Mouse (Mus musculus) liver, postnatal 0 days (tissue): ENCODE data around the gene Fam171b. TPM values are rescaled to one million over a fixed set of nuclear protein-coding genes. Genes with fewer than 3 reads are reported as not detected.

Source experiments
- ATAC-seq: fragments of 200-750 bp; cut with Nextera tagmentation; 2 replicates; pipeline ENCODE4 v1.8.0; 2017; ENCODE audit warnings: mild to moderate bottlenecking, moderate library complexity
- DNase-seq: peaks from one replicate; pipeline ENCODE4 v3.0.0-alpha.2; 2016
- H3K27ac ChIP-seq: fragments of 300-500 bp; sonication (generic); 2 replicates; pipeline ENCODE4 v1.5.1; 2014; ENCODE audit warnings: antibody characterized with exemption, moderate library complexity, mild to moderate bottlenecking, low read depth
- H3K27me3 ChIP-seq: fragments of 300-500 bp; sonication (generic); 2 replicates; pipeline ENCODE4 v1.6.1; 2014; ENCODE audit warnings: low read length, control low read depth, mixed read lengths; ENCODE audit not compliant: insufficient read depth
- H3K36me3 ChIP-seq: fragments of 300-500 bp; sonication (generic); replicated peaks from 2 replicates; pipeline ENCODE4 v1.6.1; 2014; ENCODE audit warnings: mild to moderate bottlenecking, control low read depth, low read length, moderate library complexity, mixed read lengths; ENCODE audit not compliant: insufficient read depth
- H3K4me1 ChIP-seq: fragments of 300-500 bp; sonication (generic); 2 replicates; pipeline ENCODE4 v1.6.1; 2014; ENCODE audit warnings: antibody characterized with exemption, mild to moderate bottlenecking, control low read depth; ENCODE audit not compliant: insufficient read depth
- H3K4me2 ChIP-seq: fragments of 300-500 bp; sonication (generic); 2 replicates; pipeline ENCODE4 v1.6.1; 2014; ENCODE audit warnings: low read depth, mild to moderate bottlenecking, low read length, moderate library complexity, mixed read lengths
- H3K4me3 ChIP-seq: fragments of 300-500 bp; sonication (generic); 2 replicates; pipeline ENCODE4 v1.5.1; 2014; ENCODE audit warnings: low read depth, low read length
- H3K9ac ChIP-seq: fragments of 300-500 bp; sonication (generic); replicated peaks from 2 replicates; pipeline ENCODE4 v1.6.1; 2014; ENCODE audit warnings: mild to moderate bottlenecking, moderate library complexity
- H3K9me3 ChIP-seq: fragments of 300-500 bp; sonication (generic); 2 replicates; pipeline ENCODE4 v1.6.1; 2016; ENCODE audit warnings: mild to moderate bottlenecking, control low read depth, low read length, mixed read lengths
- CTCF ChIP-seq: sonication (generic); IDR thresholded peaks from 2 replicates; pipeline ENCODE4 v1.5.1; 2016; ENCODE audit warnings: antibody characterized with exemption, low read depth
- EP300 ChIP-seq: IDR thresholded peaks from 2 replicates; pipeline ENCODE4 v1.6.1; 2016; ENCODE audit warnings: antibody characterized with exemption, low read depth, mild to moderate bottlenecking
- WGBS: fragments of 180-500 bp; shearing (Covaris S2); extraction: QIAGEN DNeasy Blood & Tissue Kit; methylation state at CpG from one replicate; pipeline ENCODE4 v1.1.7; 2014; ENCODE audit not compliant: insufficient replicate concordance; 5-methylcytosine and 5-hydroxymethylcytosine counted together
- polyA plus RNA-seq: library from polyadenylated mRNA; unstranded; fragments of >200 nt; fragmentation: Nextera tagmentation; extraction: Ambion mirVana; gene quantifications from 2 replicates; pipeline ENCODE4 v1.2.1, GENCODE M21; 2015

The Fam171b gene
- 0.47 and 0.54 TPM in 2 replicates for polyA plus RNA-seq

GRCm38 (mm10) chr2:83812483-83813272 lies at the start of gene Fam171b:
TSS of gene Fam171b (plus strand) at chr2:83812636.
- no peak for TF ChIP-seq EP300
- peak; percentile 38 for TF ChIP-seq CTCF
- DNase-seq: peak; percentile 55
- Histone ChIP-seq H3K27me3 (peaks cover 39% of the 10 kb centered on the region), H3K9me3 (no peaks in the 10 kb centered on the region), H3K9ac (peak within 1 kb of the TSS; percentile 1; the same call in 1 of the 2 replicates), H3K4me2 (peak within 1 kb of the TSS; percentile 73), H3K27ac (no peak within 1 kb of the TSS), H3K36me3 (no peaks in the 10 kb centered on the region), H3K4me3 (peak within 1 kb of the TSS; percentile 49), H3K4me1 (no peaks in the 10 kb centered on the region)
- peak; percentile 68 for ATAC-seq
- 1% methylated on average over 47 of the region's 63 CpGs for WGBS

DNA sequence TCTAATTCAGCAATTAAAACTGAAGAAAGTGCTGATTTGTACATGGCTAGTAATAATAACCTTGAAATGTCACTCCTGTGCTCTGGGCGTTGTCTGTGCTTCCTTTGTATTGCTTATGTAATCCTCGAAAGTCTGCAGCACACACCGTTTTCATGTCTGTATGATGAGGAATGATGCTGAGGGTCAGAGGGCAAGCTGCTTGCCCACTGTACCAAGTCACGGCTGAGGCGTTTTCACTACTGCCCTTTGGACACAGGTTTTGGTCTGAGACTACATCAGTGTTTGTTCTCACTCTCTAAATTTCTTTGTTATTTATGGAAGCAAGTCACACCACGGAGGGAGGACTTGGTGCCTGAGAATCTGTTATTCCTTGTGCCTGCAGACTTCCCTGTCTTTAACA lies 46.4 kb upstream of the Fam171b start:
- no peaks in the 10 kb centered on the region for H3K9me3 ChIP-seq

DNA sequence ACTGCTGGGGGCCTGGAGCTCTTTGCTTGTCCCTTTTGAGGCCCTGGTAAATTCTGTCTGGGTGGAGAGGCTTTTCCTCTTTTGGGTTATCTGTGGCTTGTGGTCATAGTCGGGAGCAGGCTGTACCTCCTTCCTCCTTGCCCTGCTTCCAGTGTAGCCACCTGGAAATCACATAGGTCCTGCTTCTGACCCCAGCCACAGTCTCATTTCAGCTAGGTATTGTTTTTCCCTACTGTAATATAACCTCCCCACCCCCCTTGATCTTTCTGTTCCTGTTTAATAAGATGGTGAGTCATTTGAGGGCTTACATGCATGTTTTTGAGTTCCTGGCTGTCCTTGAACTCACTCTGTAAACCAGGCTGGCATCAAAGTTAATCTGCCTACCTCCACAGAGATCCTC lies 45.6 kb upstream of the Fam171b start:
- Histone ChIP-seq H3K27me3 (no peaks in the 10 kb centered on the region), H3K9ac (no peak overlapping the region), H3K36me3 (peaks cover 23% of the 10 kb centered on the region), H3K9me3 (no peaks in the 10 kb centered on the region), H3K4me1 (no peaks in the 10 kb centered on the region), H3K4me2 (no peak overlapping the region), H3K27ac (no peak overlapping the region), H3K4me3 (no peak overlapping the region)
- 36% methylated on average over 1 of the region's 1 CpGs for WGBS
- TF ChIP-seq EP300 (no peak), CTCF (no peak)
- DNase-seq (no peak), ATAC-seq (no peak)

More for the DNA sequence above, 46.4 kb upstream of the Fam171b start:
- 62% methylated on average over 6 of the region's 6 CpGs for WGBS
- Histone ChIP-seq H3K27ac (no peak overlapping the region), H3K4me3 (no peak overlapping the region), H3K36me3 (peaks cover 20% of the 10 kb centered on the region), H3K9ac (no peak overlapping the region), H3K4me1 (no peaks in the 10 kb centered on the region), H3K27me3 (no peaks in the 10 kb centered on the region), H3K4me2 (no peak overlapping the region)
- TF ChIP-seq EP300 (no peak), CTCF (no peak)
- DNase-seq: no peak
- no peak for ATAC-seq

GRCm38 (mm10) chr2:83768311-83769047 lies 44.0 kb upstream of the Fam171b start:
- Histone ChIP-seq H3K9ac (no peak overlapping the region), H3K27me3 (no peaks in the 10 kb centered on the region), H3K4me1 (no peaks in the 10 kb centered on the region), H3K36me3 (peaks cover 27% of the 10 kb centered on the region), H3K4me2 (no peak overlapping the region), H3K27ac (no peak overlapping the region), H3K4me3 (no peak overlapping the region), H3K9me3 (no peaks in the 10 kb centered on the region)
- TF ChIP-seq EP300 (no peak), CTCF (no peak)
- ATAC-seq (no peak), DNase-seq (no peak)
- WGBS: 77% methylated on average over 4 of the region's 4 CpGs

DNA sequence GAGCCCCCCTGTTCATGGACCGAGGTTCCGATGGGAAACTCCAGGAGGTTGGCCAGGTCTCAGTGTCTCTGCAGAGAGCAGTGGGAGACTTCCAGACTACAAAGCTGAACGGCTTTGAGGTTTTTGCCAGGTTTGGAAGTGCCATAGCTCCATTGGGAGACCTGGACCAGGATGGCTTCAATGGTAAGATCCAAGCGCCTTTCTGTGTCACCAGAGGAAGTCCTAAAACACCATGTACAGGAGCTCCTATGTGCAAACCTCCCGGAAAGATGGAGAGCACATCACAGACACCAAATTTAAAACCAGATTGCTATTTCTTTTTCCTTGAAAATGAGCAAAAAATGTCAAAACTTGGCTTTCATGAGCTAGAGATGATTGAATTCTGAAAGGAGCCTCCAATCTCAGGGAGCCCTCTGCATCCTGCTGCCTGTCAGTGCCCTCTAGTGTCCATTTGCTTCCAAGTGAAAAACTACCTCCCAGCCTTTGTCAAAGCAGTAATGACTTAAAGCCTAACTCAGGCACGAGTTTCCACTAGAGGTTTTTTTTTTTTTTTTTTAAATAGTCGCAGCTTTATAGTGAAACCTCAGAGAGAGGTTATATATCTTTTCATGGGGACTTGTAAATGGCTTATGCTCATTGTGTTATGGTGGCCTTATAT lies 41.2 kb upstream of the Fam171b start:
- 58% methylated on average over 7 of the region's 7 CpGs for whole genome bisulfite sequencing
- peak; percentile 40 for DNase-seq
- ATAC-seq: no peak
- no peak overlapping the region for H3K4me2 ChIP-seq
- TF ChIP-seq EP300 (no peak), CTCF (peak; percentile 82)
- H3K4me1 ChIP-seq: no peaks in the 10 kb centered on the region
- H3K27ac ChIP-seq: no peak overlapping the region
- peaks cover 29% of the 10 kb centered on the region for H3K36me3 ChIP-seq
- H3K27me3 ChIP-seq: no peaks in the 10 kb centered on the region
- H3K9ac ChIP-seq: no peak overlapping the region
- H3K4me3 ChIP-seq: no peak overlapping the region
- H3K9me3 ChIP-seq: no peaks in the 10 kb centered on the region
